Mouse (Mus musculus) MEL (cell line): ENCODE measurements at regions not wholly inside any gene's neighbourhood (a gene's known extent, or its start where the extent isn't known, plus 50 kb on each side); places are given as distances from the start of the nearest gene placed in this dataset.

ENCODE experiments used
- DNase-seq: peaks from one replicate; pipeline ENCODE4 v3.0.0; 2011; ENCODE audit warnings: low read depth, low spot score
- H3K27ac ChIP-seq: 2 replicates; pipeline ENCODE4 v1.5.1; 2012; ENCODE audit warnings: low read depth, mild to moderate bottlenecking, control low read depth, low read length, moderate library complexity; ENCODE audit not compliant: control insufficient read depth
- H3K27me3 ChIP-seq, 2 experiments: fragments of 150-350 bp in 1 of 2; sonication (generic) in 1 of 2; 2 replicates each; pipeline ENCODE4 v1.6.1; 2012; ENCODE audit warnings: low read length in 2 of 2, mild to moderate bottlenecking in 2 of 2, improper control_type of control experiment in 1 of 2, moderate library complexity in 1 of 2; ENCODE audit not compliant: insufficient read depth in 2 of 2, control insufficient read depth in 1 of 2
- H3K36me3 ChIP-seq, 2 experiments: 2 replicates each; pipeline ENCODE4 v1.6.1; 2012 to 2014; ENCODE audit warnings: low read length in 2 of 2, improper control_type of control experiment in 1 of 2, inconsistent platforms in 1 of 2, mild to moderate bottlenecking in 1 of 2; ENCODE audit not compliant: insufficient read depth in 2 of 2, control insufficient read depth in 1 of 2
- H3K4me1 ChIP-seq, 2 experiments: fragments of 150-350 bp in 1 of 2; sonication (generic) in 1 of 2; 2 replicates each; pipeline ENCODE4 v1.6.1; 2012; ENCODE audit warnings: low read length in 2 of 2, improper control_type of control experiment in 1 of 2, mild to moderate bottlenecking in 1 of 2; ENCODE audit not compliant: insufficient read depth in 2 of 2, control insufficient read depth in 1 of 2
- H3K4me3 ChIP-seq, 2 experiments: fragments of 150-350 bp in 1 of 2; sonication (generic) in 1 of 2; 2 replicates each; pipeline ENCODE4 v1.5.1; 2012; ENCODE audit warnings: low read depth in 2 of 2, low read length in 2 of 2, mild to moderate bottlenecking in 2 of 2, moderate library complexity in 2 of 2, control low read depth in 1 of 2, improper control_type of control experiment in 1 of 2; ENCODE audit not compliant: control insufficient read depth in 1 of 2, insufficient read depth in 1 of 2
- H3K79me2 ChIP-seq: 2 replicates; pipeline ENCODE4 v1.6.1; 2012; ENCODE audit warnings: mild to moderate bottlenecking, low read length, moderate library complexity; ENCODE audit not compliant: control insufficient read depth, poor library complexity, insufficient read depth
- H3K9ac ChIP-seq: 2 replicates; pipeline ENCODE4 v1.6.1; 2012; ENCODE audit warnings: low read depth, mild to moderate bottlenecking, control low read depth, low read length, moderate library complexity; ENCODE audit not compliant: control insufficient read depth, poor library complexity, severe bottlenecking
- H3K9me3 ChIP-seq: fragments of 150-350 bp; sonication (generic); replicated peaks from 2 replicates; pipeline ENCODE4 v1.6.1; 2012; ENCODE audit warnings: mild to moderate bottlenecking, low read length, improper control_type of control experiment, moderate library complexity; ENCODE audit not compliant: insufficient read depth
- BHLHE40 ChIP-seq: IDR thresholded peaks from 2 replicates; pipeline ENCODE4 v1.6.1; 2012; ENCODE audit warnings: low read depth, mild to moderate bottlenecking, inconsistent platforms, low read length, improper control_type of control experiment, borderline replicate concordance
- CHD2 ChIP-seq: IDR thresholded peaks from 2 replicates; pipeline ENCODE4 v1.6.1; 2011; ENCODE audit warnings: low read length, improper control_type of control experiment
- ELF1 ChIP-seq: IDR thresholded peaks from 2 replicates; pipeline ENCODE4 v1.6.1; 2014; ENCODE audit warnings: low read depth, mild to moderate bottlenecking, inconsistent platforms, low read length, improper control_type of control experiment, moderate library complexity
- EP300 ChIP-seq, 2 experiments: IDR thresholded peaks; 2 replicates each; pipeline ENCODE4 v1.6.1; 2011; ENCODE audit warnings: improper control_type of control experiment in 2 of 2, low read length in 2 of 2, low read depth in 1 of 2, mild to moderate bottlenecking in 1 of 2
- KAT2A ChIP-seq: conservative IDR thresholded peaks from 2 replicates; pipeline ENCODE4 v1.6.1; 2012; ENCODE audit warnings: low read depth, low read length, improper control_type of control experiment, inconsistent platforms
- MAFK ChIP-seq: IDR thresholded peaks from 2 replicates; pipeline ENCODE4 v1.6.1; 2011; ENCODE audit warnings: low read depth, mild to moderate bottlenecking, low read length, improper control_type of control experiment, borderline replicate concordance
- MYB ChIP-seq: IDR thresholded peaks from 2 replicates; pipeline ENCODE4 v1.6.1; 2011; ENCODE audit warnings: mild to moderate bottlenecking, low read depth, low read length, improper control_type of control experiment
- MYC ChIP-seq: IDR thresholded peaks from 2 replicates; pipeline ENCODE4 v1.6.1; 2011; ENCODE audit warnings: low read depth, mild to moderate bottlenecking, low read length, improper control_type of control experiment, moderate library complexity
- NELFE ChIP-seq: IDR thresholded peaks from 2 replicates; pipeline ENCODE4 v1.6.1; 2011; ENCODE audit warnings: low read depth, low read length, improper control_type of control experiment
- NRF1 ChIP-seq: IDR thresholded peaks from 2 replicates; pipeline ENCODE4 v1.6.1; 2014; ENCODE audit warnings: low read depth, mild to moderate bottlenecking, inconsistent platforms, low read length, improper control_type of control experiment, moderate library complexity; ENCODE audit not compliant: poor library complexity, insufficient read depth, severe bottlenecking
- POLR2AphosphoS2 ChIP-seq: IDR thresholded peaks from 2 replicates; pipeline ENCODE4 v1.6.1; 2011; ENCODE audit warnings: low read length, improper control_type of control experiment
- SIN3A ChIP-seq: IDR thresholded peaks from 2 replicates; pipeline ENCODE4 v1.6.1; 2012; ENCODE audit warnings: low read length, improper control_type of control experiment, inconsistent platforms
- TCF12 ChIP-seq: IDR thresholded peaks from 2 replicates; pipeline ENCODE4 v1.6.1; 2014; ENCODE audit warnings: low read depth, mild to moderate bottlenecking, inconsistent platforms, low read length, improper control_type of control experiment, moderate library complexity
- UBTF ChIP-seq: IDR thresholded peaks from 2 replicates; pipeline ENCODE4 v1.6.1; 2012; ENCODE audit warnings: low read depth, mild to moderate bottlenecking, inconsistent platforms, low read length, improper control_type of control experiment, moderate library complexity, borderline replicate concordance; ENCODE audit not compliant: insufficient read depth
- USF2 ChIP-seq, 2 experiments: IDR thresholded peaks; 2 replicates each; pipeline ENCODE4 v1.6.1; 2011 to 2012; ENCODE audit warnings: improper control_type of control experiment in 2 of 2, low read length in 2 of 2, borderline replicate concordance in 1 of 2, inconsistent platforms in 1 of 2, low read depth in 1 of 2, mild to moderate bottlenecking in 1 of 2; ENCODE audit not compliant: insufficient read depth in 1 of 2

DNA sequence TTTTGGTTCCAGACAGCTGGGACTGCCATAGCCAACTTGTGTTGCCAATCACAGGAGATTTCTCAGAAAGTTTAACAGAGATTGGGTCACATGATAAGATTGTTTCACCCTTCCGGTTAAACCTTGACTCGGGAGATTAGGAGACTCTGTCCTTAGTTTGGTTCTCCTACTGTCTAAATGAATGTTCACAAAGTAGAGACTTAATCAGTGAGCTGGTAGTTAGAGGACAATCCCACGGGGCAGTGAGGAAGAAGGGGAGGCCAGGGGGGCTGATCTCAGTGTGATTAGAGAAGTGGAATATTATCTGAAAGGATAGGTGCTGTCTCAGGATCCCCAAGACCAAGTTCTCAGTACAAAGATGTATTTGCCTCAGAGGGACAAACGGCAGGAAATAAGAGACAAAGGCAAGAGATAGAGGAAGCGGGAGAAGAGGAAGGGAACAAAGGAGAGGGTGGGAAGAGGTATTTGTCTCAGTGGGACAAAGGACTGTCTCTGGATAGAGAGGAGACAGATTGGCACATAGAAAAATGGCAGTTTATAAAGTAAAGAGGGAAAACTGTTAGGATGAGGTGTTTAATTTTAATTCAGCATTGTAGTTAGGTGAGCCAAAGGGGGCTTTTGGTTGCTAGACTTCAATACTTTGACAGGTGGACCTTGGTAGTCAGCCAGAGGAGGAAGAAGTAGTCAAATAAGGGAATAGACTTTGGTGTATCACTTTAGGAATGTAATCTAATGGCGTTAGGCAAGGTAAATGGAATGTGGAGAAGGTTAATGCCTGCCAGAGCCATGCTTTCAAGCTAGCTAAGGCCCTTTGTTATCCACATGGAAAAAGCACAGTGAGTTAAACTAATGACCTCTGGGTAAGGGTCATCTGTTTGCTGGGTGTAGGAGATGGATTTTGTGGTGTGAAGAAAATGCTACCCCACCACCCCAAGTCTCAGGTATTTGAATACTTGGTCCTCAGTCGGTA lies 110.2 kb upstream of the Zfp648 start:
- no peak for DNase-seq
- H3K27ac ChIP-seq = no peak overlapping the region
- TF ChIP-seq TCF12 (no peak), KAT2A (no peak), UBTF (no peak), EP300 (IDR thresholded peaks at IDR 0.05; ENCODE audit: low read depth in 1 of 2, low read length in 2 of 2) (no peak), CHD2 (no peak), MYC (no peak), NRF1 (no peak), POLR2AphosphoS2 (no peak), ELF1 (no peak), MAFK (no peak)
- TF ChIP-seq, all 39 proteins: peak for 0
- H3K4me3 ChIP-seq = no peak overlapping the region
- no peak overlapping the region for H3K9ac ChIP-seq
- H3K27me3 ChIP-seq = no peaks in the 10 kb centered on the region
- H3K79me2 ChIP-seq = no peaks in the 10 kb centered on the region
- no peaks in the 10 kb centered on the region for H3K4me1 ChIP-seq
- H3K36me3 ChIP-seq = no peaks in the 10 kb centered on the region
- H3K9me3 ChIP-seq = no peaks in the 10 kb centered on the region

GRCm38 (mm10) chr1:154093549-154093948 lies 107.4 kb upstream of the Zfp648 start:
- H3K4me1 ChIP-seq = no peaks in the 10 kb centered on the region
- no peaks in the 10 kb centered on the region for H3K27me3 ChIP-seq
- H3K4me3 ChIP-seq = no peak overlapping the region
- no peak overlapping the region for H3K9ac ChIP-seq
- H3K36me3 ChIP-seq = no peaks in the 10 kb centered on the region
- H3K27ac ChIP-seq = no peak overlapping the region
- no peaks in the 10 kb centered on the region for H3K9me3 ChIP-seq
- no peaks in the 10 kb centered on the region for H3K79me2 ChIP-seq
- TF ChIP-seq SIN3A = no peak
- no peak for TF ChIP-seq BHLHE40
- no peak for TF ChIP-seq POLR2AphosphoS2
- no peak for TF ChIP-seq MYB
- TF ChIP-seq NELFE = no peak
- no peak for TF ChIP-seq USF2 (IDR thresholded peaks at IDR 0.05; ENCODE audit: borderline replicate concordance in 1 of 2, insufficient read depth in 1 of 2, low read depth in 1 of 2, low read length in 2 of 2)
- no peak for DNase-seq
